Mouse (Mus musculus): ENCODE measurements at regions not wholly inside any gene's neighbourhood (a gene's known extent, or its start where the extent isn't known, plus 50 kb on each side); places are given as distances from the start of the nearest gene placed in this dataset.

- no peak for DNase-seq
These were observed 475.3 kb downstream of the Dach1 start for GRCm38 (mm10) chr14:97694238-97694637.

- no peak for DNase-seq
These were observed 484.9 kb downstream of the Dach1 start for GRCm38 (mm10) chr14:97684617-97685016.

GRCm38 (mm10) chr14:97667806-97668205, 501.8 kb downstream of the Dach1 start:
- DNase-seq, result no peak

GRCm38 (mm10) chr14:97638187-97638792, 531.3 kb downstream of the Dach1 start:
- DNase-seq, result no peak

GRCm38 (mm10) chr14:97611438-97611837, 558.1 kb downstream of the Dach1 start:
- DNase-seq, result no peak

- DNase-seq, result no peak
These were observed 572.9 kb downstream of the Dach1 start for GRCm38 (mm10) chr14:97596694-97597093.

- DNase-seq, result no peak
These were observed 581.0 kb downstream of the Dach1 start for GRCm38 (mm10) chr14:97588611-97589010.

GRCm38 (mm10) chr14:97588182-97588581, 581.4 kb downstream of the Dach1 start:
- DNase-seq, result peak; percentile 3

- DNase-seq, result no peak
These were observed 582.6 kb downstream of the Dach1 start for GRCm38 (mm10) chr14:97586962-97587361.

GRCm38 (mm10) chr14:97570274-97570673, 599.3 kb downstream of the Dach1 start:
- DNase-seq, result no peak

GRCm38 (mm10) chr14:97560121-97560907, 609.3 kb downstream of the Dach1 start:
- no peak for DNase-seq

- no peak for DNase-seq
These were observed 610.0 kb downstream of the Dach1 start for GRCm38 (mm10) chr14:97559559-97559958.

GRCm38 (mm10) chr14:97558289-97558688, 611.3 kb downstream of the Dach1 start:
- DNase-seq, result no peak

GRCm38 (mm10) chr14:97557888-97558287, 611.7 kb downstream of the Dach1 start:
- no peak for DNase-seq

- no peak for DNase-seq
These were observed 623.3 kb downstream of the Dach1 start for GRCm38 (mm10) chr14:97546276-97546675.

GRCm38 (mm10) chr14:97544307-97544706, 625.3 kb downstream of the Dach1 start:
- no peak for DNase-seq

- no peak for DNase-seq
These were observed 632.6 kb downstream of the Dach1 start for GRCm38 (mm10) chr14:97537012-97537411.

- DNase-seq, result no peak
These were observed 658.2 kb downstream of the Dach1 start for GRCm38 (mm10) chr14:97511318-97511717.

GRCm38 (mm10) chr14:97489427-97490347, 679.9 kb downstream of the Dach1 start:
- DNase-seq, result no peak

- no peak for DNase-seq
These were observed 691.3 kb downstream of the Dach1 start for GRCm38 (mm10) chr14:97478236-97478635.

- no peak for DNase-seq
These were observed 718.9 kb downstream of the Dach1 start for GRCm38 (mm10) chr14:97450525-97451235.

GRCm38 (mm10) chr14:97448617-97449016, 720.9 kb downstream of the Dach1 start:
- DNase-seq, result no peak

GRCm38 (mm10) chr14:97446793-97447192, 722.8 kb downstream of the Dach1 start:
- DNase-seq, result no peak

Data from liver (tissue).